Mouse (Mus musculus) heart, embryonic 11.5 days (tissue): Measurements from ENCODE around the gene Iqcf5. TPM values are rescaled to one million over a fixed set of nuclear protein-coding genes. Genes with fewer than 3 reads are reported as not detected.

Experiments
- ATAC-seq: fragments of 200-750 bp; cut with Nextera tagmentation; replicated peaks from 2 replicates; pipeline ENCODE4 v1.8.0; 2017; ENCODE audit warnings: moderate library complexity; ENCODE audit not compliant: insufficient number of reproducible peaks, low FRiP score, low TSS enrichment
- H3K27ac ChIP-seq: fragments of 300-500 bp; sonication (generic); 2 replicates; pipeline ENCODE4 v1.5.1; 2014; ENCODE audit warnings: mild to moderate bottlenecking, low read depth, low read length
- H3K27me3 ChIP-seq: fragments of 300-500 bp; sonication (generic); 2 replicates; pipeline ENCODE4 v1.6.1; 2014; ENCODE audit warnings: mild to moderate bottlenecking, low read length, mixed read lengths; ENCODE audit not compliant: control insufficient read depth, insufficient read depth
- H3K36me3 ChIP-seq: fragments of 300-500 bp; sonication (generic); 2 replicates; pipeline ENCODE4 v1.6.1; 2014; ENCODE audit warnings: mild to moderate bottlenecking, low read length, moderate library complexity, mixed read lengths; ENCODE audit not compliant: control insufficient read depth, insufficient read depth
- H3K4me1 ChIP-seq: fragments of 300-500 bp; sonication (generic); 2 replicates; pipeline ENCODE4 v1.6.1; 2014; ENCODE audit warnings: low read length; ENCODE audit not compliant: control insufficient read depth, insufficient read depth
- H3K4me2 ChIP-seq: fragments of 300-500 bp; sonication (generic); 2 replicates; pipeline ENCODE4 v1.6.1; 2014; ENCODE audit warnings: mild to moderate bottlenecking, moderate library complexity
- H3K4me3 ChIP-seq: fragments of 300-500 bp; sonication (generic); 2 replicates; pipeline ENCODE4 v1.5.1; 2014; ENCODE audit warnings: low read depth, low read length
- H3K9ac ChIP-seq: fragments of 300-500 bp; sonication (generic); 2 replicates; pipeline ENCODE4 v1.6.1; 2014; ENCODE audit warnings: mild to moderate bottlenecking, low read depth, low read length, moderate library complexity
- H3K9me3 ChIP-seq: fragments of 300-500 bp; sonication (generic); replicated peaks from 2 replicates; pipeline ENCODE4 v1.6.1; 2016; ENCODE audit warnings: low read length; ENCODE audit not compliant: control insufficient read depth
- WGBS: fragments of 180-500 bp; shearing (Covaris S2); extraction: QIAGEN DNeasy Blood & Tissue Kit; methylation state at CpG from one replicate; pipeline ENCODE4 v1.1.7; 2014; ENCODE audit not compliant: insufficient replicate concordance; 5-methylcytosine and 5-hydroxymethylcytosine counted together
- polyA plus RNA-seq: library from polyadenylated mRNA; unstranded; fragments of >200 nt; fragmentation: Nextera tagmentation; extraction: Ambion mirVana; gene quantifications from 2 replicates; pipeline ENCODE4 v1.2.1, GENCODE M21; 2014

Gene Iqcf5
- polyA plus RNA-seq, 1 experiment from 2014 or later = not detected

DNA sequence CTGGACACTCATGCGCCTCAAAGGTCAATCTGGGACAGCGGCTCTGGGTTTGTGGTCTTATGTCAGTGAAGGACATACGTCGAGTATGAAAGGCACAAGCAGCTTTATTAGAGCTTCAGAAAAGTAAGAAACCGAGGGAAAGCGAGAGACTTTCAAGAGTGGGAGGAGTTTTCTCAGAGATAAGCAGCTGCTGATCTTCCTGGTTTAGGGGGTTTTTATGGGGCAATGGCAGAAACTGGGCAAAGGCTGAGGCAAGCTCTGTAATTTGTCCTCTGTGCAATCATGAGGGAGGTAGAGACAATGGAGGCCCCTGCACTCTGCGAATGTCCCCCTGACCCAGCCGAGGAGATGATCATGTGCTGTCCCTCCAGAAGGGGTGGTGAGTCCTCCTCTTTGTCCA, 5.5 kb downstream of the Iqcf5 start:
- no peak for ATAC-seq
- Histone ChIP-seq H3K4me1 (no peaks in the 10 kb centered on the region), H3K4me2 (no peak overlapping the region), H3K9me3 (no peaks in the 10 kb centered on the region), H3K36me3 (no peaks in the 10 kb centered on the region), H3K27ac (no peak overlapping the region), H3K4me3 (no peak overlapping the region), H3K27me3 (peaks cover 4% of the 10 kb centered on the region), H3K9ac (no peak overlapping the region)
- 70% methylated on average over 8 of the region's 8 CpGs for WGBS

DNA sequence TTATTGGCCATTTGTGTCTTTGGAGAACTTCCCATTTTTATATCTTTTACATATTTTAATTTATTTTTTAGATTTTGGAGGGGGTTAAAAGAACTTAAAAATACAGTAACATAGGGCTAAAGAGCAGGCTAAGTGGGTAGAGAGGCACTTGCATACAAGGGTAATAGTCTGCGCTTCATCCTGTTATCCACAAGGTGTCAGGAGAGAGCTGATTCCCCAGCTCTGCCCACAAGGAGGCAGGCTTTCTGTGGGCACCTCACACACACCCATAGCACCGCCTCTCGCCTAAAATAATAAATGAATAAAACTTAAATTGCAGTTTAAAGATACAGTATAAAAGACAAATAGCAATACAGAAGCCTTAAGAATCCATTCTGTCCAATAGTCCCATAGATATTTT, 17.5 kb downstream of the Iqcf5 start:
- no peaks in the 10 kb centered on the region for H3K36me3 ChIP-seq
- WGBS = 32% methylated on average over 3 of the region's 3 CpGs
- no peak for ATAC-seq
- no peaks in the 10 kb centered on the region for H3K9me3 ChIP-seq
- H3K9ac ChIP-seq = no peak overlapping the region
- H3K27me3 ChIP-seq = no peaks in the 10 kb centered on the region
- H3K27ac ChIP-seq = no peak overlapping the region
- no peaks in the 10 kb centered on the region for H3K4me1 ChIP-seq
- H3K4me3 ChIP-seq = no peak overlapping the region
- H3K4me2 ChIP-seq = no peak overlapping the region

DNA sequence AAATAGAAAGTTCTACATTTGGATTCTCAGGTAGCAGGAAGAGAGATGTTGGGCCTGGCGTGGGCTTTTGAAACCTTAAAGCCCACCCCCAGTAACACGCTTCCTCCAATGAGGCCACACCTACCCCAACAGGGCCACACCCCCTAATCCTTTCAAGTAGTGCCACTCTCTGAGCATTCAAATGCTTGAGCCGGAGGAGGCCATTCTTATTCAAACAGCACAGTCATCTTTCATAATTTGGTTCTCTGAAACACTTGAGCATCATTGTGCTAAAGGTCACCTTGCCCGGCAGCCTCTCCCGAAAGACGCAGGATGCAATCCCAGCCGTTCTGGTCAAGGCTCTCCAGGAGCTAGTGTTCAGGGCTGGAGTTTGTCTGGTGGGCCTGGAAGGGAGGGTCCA, 19.9 kb downstream of the Iqcf5 start:
- Histone ChIP-seq H3K4me3 (no peak overlapping the region), H3K9ac (no peak overlapping the region), H3K36me3 (no peaks in the 10 kb centered on the region), H3K9me3 (no peaks in the 10 kb centered on the region), H3K4me1 (no peaks in the 10 kb centered on the region), H3K27ac (no peak overlapping the region), H3K4me2 (no peak overlapping the region), H3K27me3 (no peaks in the 10 kb centered on the region)
- WGBS = 91% methylated on average over 7 of the region's 7 CpGs
- ATAC-seq = no peak

DNA sequence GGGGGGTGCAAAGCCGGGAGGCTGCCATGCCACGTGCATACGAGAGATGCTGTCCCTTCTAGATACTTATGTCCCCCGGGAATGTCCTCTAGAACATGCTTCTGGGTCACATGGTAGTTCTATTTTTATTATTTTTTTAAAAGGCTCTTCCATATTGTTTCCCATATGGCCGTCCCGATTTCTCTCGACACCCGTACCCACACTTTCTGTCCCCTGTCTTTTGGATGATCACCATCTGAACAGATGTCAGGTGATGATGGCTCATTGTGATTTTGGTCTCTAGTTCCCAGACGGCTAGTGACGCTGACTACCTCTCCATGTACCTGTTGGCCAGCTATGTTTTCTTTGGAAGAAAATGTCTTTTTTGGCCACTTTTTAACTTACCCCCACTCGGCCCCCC, 20.6 kb downstream of the Iqcf5 start:
- Histone ChIP-seq H3K9me3 (no peaks in the 10 kb centered on the region; the same call in 1 of the 2 replicates), H3K4me2 (no peak overlapping the region), H3K4me3 (no peak overlapping the region), H3K9ac (no peak overlapping the region), H3K27ac (no peak overlapping the region), H3K4me1 (no peaks in the 10 kb centered on the region), H3K36me3 (no peaks in the 10 kb centered on the region), H3K27me3 (no peaks in the 10 kb centered on the region)
- ATAC-seq = no peak
- WGBS = 80% methylated on average over 11 of the region's 11 CpGs

DNA sequence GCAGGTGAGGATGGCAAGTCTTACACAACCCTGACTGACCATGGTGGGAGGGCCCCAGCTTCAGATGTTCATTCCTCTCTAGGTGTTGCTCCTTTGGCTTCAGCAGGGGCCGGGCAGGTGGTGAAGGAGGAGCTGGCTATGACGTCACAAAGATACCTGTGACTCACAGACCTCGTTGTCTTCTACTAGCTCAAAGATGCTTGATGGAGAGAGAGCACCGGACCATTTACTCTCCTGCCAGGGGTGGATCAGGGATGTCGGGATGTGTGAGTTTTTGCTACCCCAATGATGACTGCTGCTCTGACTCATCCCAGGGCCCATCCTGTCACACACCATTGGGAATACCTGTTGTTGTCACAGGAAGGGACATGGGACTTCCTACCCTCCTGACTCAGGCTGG, 47.2 kb downstream of the Iqcf5 start, which contains the start of gene Iqcf3:
Gene Iqcf3 (minus strand): TSS at position 101 of the 400 bp plus-strand sequence.
- 76% methylated on average over 5 of the region's 5 CpGs for WGBS
- no peak for ATAC-seq

DNA sequence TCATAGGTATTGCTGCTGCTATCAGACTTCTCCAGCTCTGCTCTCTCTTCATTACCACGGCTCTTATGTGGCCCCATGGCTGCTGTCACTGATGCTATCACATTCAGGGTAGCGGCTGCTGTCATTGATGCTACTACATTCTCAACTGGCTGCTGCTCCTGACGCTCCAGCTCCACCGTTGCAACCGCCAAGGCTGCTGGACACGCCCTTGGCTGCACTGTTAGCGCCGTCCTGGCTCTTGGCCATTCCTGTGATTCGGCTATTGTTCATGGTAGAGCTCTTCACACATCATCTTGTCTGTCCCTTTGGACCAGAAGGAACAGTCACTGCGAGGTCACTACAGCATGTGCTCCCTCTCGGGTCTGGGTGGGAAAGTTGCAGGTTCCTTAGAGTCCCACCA, 47.9 kb downstream of the Iqcf5 start:
- Histone ChIP-seq H3K9me3 (no peaks in the 10 kb centered on the region), H3K27ac (no peak overlapping the region), H3K4me3 (no peak overlapping the region), H3K4me2 (no peak overlapping the region), H3K9ac (no peak overlapping the region), H3K36me3 (no peaks in the 10 kb centered on the region), H3K4me1 (no peaks in the 10 kb centered on the region), H3K27me3 (no peaks in the 10 kb centered on the region)
- 83% methylated on average over 11 of the region's 11 CpGs for WGBS
- ATAC-seq = no peak

More for the DNA sequence above, 47.2 kb downstream of the Iqcf5 start, which contains the start of gene Iqcf3:
- no peak within 1 kb of the TSS for H3K4me2 ChIP-seq
- no peak within 1 kb of the TSS for H3K9ac ChIP-seq
- H3K27ac ChIP-seq = no peak within 1 kb of the TSS
- H3K4me3 ChIP-seq = no peak within 1 kb of the TSS
- no peaks in the 10 kb centered on the region for H3K36me3 ChIP-seq
- H3K27me3 ChIP-seq = no peaks in the 10 kb centered on the region
- H3K4me1 ChIP-seq = no peaks in the 10 kb centered on the region
- H3K9me3 ChIP-seq = no peaks in the 10 kb centered on the region

DNA sequence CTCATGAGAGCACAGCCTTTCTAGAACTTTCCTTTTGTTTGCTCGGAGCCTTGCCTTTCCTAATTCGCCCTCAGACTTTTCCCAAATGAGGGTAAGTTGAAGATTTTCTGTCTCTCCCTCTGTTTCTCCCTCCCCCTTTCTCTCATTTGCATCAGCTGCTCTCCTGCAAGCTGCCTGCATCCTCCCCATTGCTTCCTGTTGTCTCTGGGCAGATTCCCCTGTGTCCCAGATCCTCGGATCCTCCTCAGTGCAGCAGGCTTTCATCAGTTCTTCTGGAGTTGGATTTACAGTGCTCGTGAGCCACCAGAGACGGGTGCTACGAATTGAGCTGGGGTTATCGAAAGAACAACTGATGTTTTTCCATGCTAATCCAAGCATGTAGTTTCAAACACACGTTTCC, 49.7 kb downstream of the Iqcf5 start:
- no peaks in the 10 kb centered on the region for H3K36me3 ChIP-seq
- H3K4me3 ChIP-seq = no peak overlapping the region
- no peaks in the 10 kb centered on the region for H3K4me1 ChIP-seq
- H3K4me2 ChIP-seq = no peak overlapping the region
- no peak for ATAC-seq
- no peak overlapping the region for H3K9ac ChIP-seq
- no peak overlapping the region for H3K27ac ChIP-seq
- H3K9me3 ChIP-seq = no peaks in the 10 kb centered on the region
- no peaks in the 10 kb centered on the region for H3K27me3 ChIP-seq
- 71% methylated on average over 8 of the region's 8 CpGs for WGBS

Other genes starting within 250 kb of the Iqcf5 start
- 28.4 and 31.1 TPM in 2 replicates for gene Poc1a, start 233.5 kb upstream of the Iqcf5 start, polyA plus RNA-seq
- 19.8 and 22.0 TPM in 2 replicates for gene Dusp7, start 145.9 kb upstream of the Iqcf5 start, polyA plus RNA-seq
- 695 and 851 TPM in 2 replicates for gene Rpl29, start 85.1 kb upstream of the Iqcf5 start, polyA plus RNA-seq
- gene Acy1, start 76.3 kb upstream of the Iqcf5 start, polyA plus RNA-seq = 23.2 and 27.7 TPM in 2 replicates
- gene Abhd14b, start 67.1 kb upstream of the Iqcf5 start, polyA plus RNA-seq = 4.7 and 5.0 TPM in 2 replicates
- 41.2 and 41.9 TPM in 2 replicates for gene Abhd14a, start 66.9 kb upstream of the Iqcf5 start, polyA plus RNA-seq
- 77.0 and 80.4 TPM in 2 replicates for gene Pcbp4, start 61.3 kb upstream of the Iqcf5 start, polyA plus RNA-seq
- gene Gpr62, start 48.6 kb upstream of the Iqcf5 start, polyA plus RNA-seq = 0.25 and 0.46 TPM in 2 replicates
- 31.3 and 32.9 TPM in 2 replicates for gene Rrp9, start 38.6 kb upstream of the Iqcf5 start, polyA plus RNA-seq
- gene Parp3, start 37.6 kb upstream of the Iqcf5 start, polyA plus RNA-seq = 1.0 and 1.9 TPM in 2 replicates
- not detected in 2 replicates for gene Iqcf1, start 14.6 kb upstream of the Iqcf5 start, polyA plus RNA-seq
- not detected in 2 replicates for gene Iqcf3, start 47.1 kb downstream of the Iqcf5 start, polyA plus RNA-seq
- gene Iqcf4, start 56.4 kb downstream of the Iqcf5 start, polyA plus RNA-seq = not detected in 2 replicates
- gene Iqcf6, start 112.0 kb downstream of the Iqcf5 start, polyA plus RNA-seq = not detected in 2 replicates
- 0.18 TPM in 1 of 2 replicates, not detected in the other for gene Grm2, start 141.5 kb downstream of the Iqcf5 start, polyA plus RNA-seq
- 34.7 and 36.8 TPM in 2 replicates for gene Tex264, start 171.4 kb downstream of the Iqcf5 start, polyA plus RNA-seq